Mouse (Mus musculus): ENCODE data around the gene Hhat.
A peak's percentile ranks its signal among the peaks of the same experiment; 100 is the strongest.

Hhat gene

GRCm38 (mm10) chr1:192770495-192771331, at the start of gene Hhat:
TSS of gene Hhat (minus strand) at chr1:192771223.
- DNase-seq (ENCODE audit: low read depth), result no peak

GRCm38 (mm10) chr1:192818334-192818733, 47.3 kb upstream of the Hhat start:
- DNase-seq (ENCODE audit: low read depth), result no peak

- no peak for DNase-seq (ENCODE audit: low read depth)
These were observed 44.8 kb upstream of the Hhat start for GRCm38 (mm10) chr1:192815789-192816188.

GRCm38 (mm10) chr1:192814700-192815099, 43.7 kb upstream of the Hhat start:
- no peak for DNase-seq (ENCODE audit: low read depth)

- no peak for DNase-seq (ENCODE audit: low read depth)
These were observed 41.7 kb upstream of the Hhat start for GRCm38 (mm10) chr1:192812758-192813157.

GRCm38 (mm10) chr1:192812290-192812689, 41.3 kb upstream of the Hhat start:
- DNase-seq (ENCODE audit: low read depth), result no peak

GRCm38 (mm10) chr1:192806168-192807157, 35.4 kb upstream of the Hhat start:
- DNase-seq (ENCODE audit: low read depth), result no peak

- DNase-seq (ENCODE audit: low read depth), result peak; percentile 46
These were observed 29.3 kb upstream of the Hhat start for GRCm38 (mm10) chr1:192800338-192800737.

GRCm38 (mm10) chr1:192799165-192799991, 28.4 kb upstream of the Hhat start:
- no peak for DNase-seq (ENCODE audit: low read depth)

- DNase-seq (ENCODE audit: low read depth), result no peak
These were observed 27.5 kb upstream of the Hhat start for GRCm38 (mm10) chr1:192798212-192799164.

GRCm38 (mm10) chr1:192797011-192797274, 25.9 kb upstream of the Hhat start:
- no peak for DNase-seq (ENCODE audit: low read depth)

GRCm38 (mm10) chr1:192796201-192797010, 25.4 kb upstream of the Hhat start:
- no peak for DNase-seq (ENCODE audit: low read depth)

- no peak for DNase-seq (ENCODE audit: low read depth)
These were observed 24.1 kb upstream of the Hhat start for GRCm38 (mm10) chr1:192794957-192795745.

- no peak for DNase-seq (ENCODE audit: low read depth)
These were observed 20.9 kb upstream of the Hhat start for GRCm38 (mm10) chr1:192791897-192792361.

- DNase-seq (ENCODE audit: low read depth), result no peak
These were observed 19.4 kb upstream of the Hhat start for GRCm38 (mm10) chr1:192790442-192790841.

GRCm38 (mm10) chr1:192789828-192790227, 18.8 kb upstream of the Hhat start:
- no peak for DNase-seq (ENCODE audit: low read depth)

GRCm38 (mm10) chr1:192789111-192789522, 18.1 kb upstream of the Hhat start:
- DNase-seq (ENCODE audit: low read depth), result no peak

GRCm38 (mm10) chr1:192786194-192786593, 15.2 kb upstream of the Hhat start:
- no peak for DNase-seq (ENCODE audit: low read depth)

Measured in c-Kit-positive CD71-positive TER-119-negative erythroid progenitor cells, embryonic 14.5 days (primary cell).